Mouse (Mus musculus): ENCODE measurements around the gene Cdyl2.

Cdyl2 gene

DNA sequence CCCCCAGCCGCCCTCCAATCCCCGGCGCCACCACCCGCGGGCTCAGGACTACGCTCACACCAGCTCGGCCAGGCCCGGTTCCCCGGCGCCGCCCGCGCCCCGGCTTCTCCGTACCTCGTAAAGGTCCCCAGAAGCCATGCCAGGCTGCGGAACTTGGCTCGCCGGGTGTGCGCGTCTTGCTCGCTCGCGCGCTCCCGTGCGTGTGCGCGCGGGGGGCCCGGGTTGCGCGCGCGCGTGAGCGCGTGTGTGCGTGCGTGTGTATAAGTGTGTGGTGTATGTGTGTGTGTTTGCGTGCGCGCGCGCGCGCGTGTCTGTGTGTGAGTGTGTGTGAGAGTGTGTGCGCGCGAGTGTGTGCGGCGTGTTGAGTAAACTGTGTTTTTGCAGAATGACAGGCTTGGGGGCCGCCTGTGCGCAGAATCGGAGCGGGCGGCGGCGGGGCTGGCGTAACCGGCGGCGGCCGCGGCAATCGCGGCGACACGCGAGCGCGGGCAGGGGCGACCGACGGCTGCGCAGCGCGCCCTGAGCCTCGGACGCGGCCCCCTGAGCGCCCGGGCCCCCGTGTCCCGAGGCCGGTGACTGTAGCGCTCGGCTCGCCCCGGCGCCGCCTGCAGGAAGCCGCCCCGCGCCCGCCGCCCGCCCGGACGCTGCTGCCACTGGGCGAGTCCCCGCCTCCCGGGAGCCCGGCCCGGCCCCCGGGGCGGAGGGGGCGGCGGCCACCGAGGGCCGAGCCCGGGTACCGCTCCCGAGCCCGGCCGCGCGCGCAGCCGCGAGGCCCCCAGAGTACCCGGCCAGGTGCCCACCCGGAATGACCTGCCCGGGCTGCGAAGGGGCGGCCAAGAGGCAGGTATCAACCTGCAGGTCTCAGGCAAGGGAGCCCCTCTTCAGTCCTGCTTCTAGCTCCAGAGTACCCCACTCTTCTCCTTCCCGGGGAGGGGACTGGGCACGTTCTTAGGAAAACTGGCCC is at the start of gene Cdyl2:
Cdyl2 (minus strand) TSS at position 308 of the 964 bp plus-strand sequence.
- peak; percentile 91 for DNase-seq

DNA sequence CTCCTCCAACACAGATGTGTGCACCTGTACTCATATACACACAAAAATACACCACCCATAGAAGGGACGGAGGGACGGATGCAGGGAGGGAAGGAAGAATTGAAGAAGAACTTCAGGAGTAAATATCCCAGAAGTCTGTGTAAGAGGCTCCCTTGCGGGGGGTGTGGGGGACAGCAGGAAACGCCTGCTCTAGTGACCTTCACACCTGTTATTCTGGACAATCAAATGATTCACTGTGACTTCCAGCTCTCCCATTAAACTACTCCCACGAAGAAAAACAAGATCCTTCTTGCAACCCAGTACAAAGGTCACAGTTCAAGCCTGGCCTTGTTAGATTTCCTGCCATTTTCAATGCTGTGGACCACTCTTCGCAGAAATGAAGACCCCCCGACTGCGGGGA is 47.8 kb upstream of the Cdyl2 start:
- DNase-seq, result no peak

DNA sequence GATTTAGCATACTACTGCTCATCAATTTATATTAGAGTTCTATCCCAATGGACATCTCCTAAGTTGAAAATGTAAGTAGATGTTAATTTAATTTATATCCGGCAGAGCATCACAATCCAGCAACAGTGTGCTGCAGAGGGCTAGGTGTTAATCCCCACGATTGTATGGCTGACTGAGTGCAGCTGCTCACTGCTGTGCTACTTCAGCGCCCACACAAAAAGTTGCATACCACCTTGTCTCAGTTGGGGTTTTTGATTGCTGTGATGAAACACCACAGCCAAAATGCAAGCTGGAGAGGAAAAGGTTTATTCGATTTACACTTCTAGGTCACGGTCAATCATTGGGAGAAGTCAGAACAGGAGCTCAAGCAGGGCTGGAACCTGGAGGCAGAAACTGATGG is 41.4 kb upstream of the Cdyl2 start:
- DNase-seq, result no peak

DNA sequence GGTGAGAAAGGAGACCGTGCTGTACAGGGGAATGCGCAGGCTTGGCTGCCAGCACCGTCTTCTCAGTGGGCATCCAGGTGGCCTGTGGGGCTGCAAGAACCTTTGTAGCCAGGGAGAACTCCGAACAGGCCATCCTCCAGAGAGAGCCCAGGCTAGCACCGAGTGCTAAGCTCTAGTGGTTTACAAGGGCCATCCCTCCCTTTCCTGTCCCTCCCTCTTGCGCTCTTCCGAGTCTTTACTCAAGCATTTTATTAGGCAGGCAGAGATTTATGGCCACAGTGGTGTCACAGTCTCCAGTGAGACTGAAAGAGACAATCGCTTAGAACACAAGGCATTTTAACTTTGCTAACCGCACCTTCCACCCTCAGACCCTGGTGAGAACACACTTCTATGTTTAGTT is 39.9 kb upstream of the Cdyl2 start:
- DNase-seq, result no peak

DNA sequence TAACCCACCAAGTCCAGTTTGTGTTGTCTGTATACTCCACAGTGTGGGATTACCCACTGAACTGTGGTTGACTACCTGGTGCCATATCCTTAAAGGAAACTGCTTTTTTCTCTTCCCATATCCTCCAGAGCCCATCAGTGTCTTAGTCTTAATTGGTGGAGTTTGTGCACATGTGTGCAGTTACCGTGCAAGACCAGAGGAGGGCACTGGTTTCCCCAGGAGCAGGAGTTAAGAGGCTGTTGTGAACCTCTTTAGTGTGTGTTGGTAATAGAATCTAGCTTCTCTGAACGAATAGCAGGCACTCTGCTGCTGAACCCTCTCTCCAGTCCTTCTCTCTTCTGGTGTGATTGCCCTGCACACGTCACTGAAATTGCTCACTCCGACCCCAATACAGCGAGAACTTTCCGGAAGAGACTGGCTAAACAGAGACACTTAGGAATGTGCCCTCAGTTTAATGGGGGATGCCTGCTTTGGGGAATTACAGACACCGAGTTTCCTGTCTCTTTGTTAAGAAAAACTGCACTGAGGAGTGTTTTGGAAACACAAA is 39.1 kb upstream of the Cdyl2 start:
- DNase-seq, result no peak

DNA sequence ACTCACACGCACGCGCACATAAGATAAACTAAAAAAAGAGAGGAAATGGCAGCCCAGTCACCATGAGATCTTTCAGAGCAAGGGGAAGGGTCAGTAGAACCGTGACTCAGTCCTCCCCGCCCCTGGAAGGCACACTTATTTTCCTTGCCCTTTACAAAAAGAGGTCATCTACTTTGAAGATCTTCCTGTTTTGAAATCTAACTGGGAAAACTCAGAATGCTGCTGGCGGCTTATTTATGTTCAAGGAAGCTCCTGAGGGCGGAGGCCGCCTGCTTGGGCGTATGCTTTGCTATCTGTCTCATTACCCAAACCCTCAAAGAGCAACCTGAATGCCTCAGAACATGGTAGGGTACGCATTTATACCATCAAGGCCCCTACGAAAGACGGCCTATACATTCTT is 38.0 kb upstream of the Cdyl2 start:
- no peak for DNase-seq

DNA sequence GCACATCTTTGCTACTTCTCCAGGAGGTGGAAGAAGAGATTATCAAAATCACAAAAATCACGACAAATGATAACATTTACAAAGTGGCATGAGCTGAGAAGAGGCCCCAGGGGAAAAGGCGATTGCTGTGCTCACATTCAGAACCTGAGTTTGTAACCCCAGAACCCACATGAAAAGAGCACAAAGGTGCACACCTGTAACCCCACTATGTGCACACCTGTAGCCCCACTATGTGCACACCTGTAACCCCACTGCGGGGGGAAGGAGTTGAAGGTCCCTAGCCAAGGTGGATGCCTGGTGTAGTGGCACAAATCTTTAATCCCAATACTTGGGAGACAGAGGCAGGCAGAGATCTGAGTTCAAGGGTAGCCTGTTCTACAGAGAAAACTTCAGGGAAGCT is 23.4 kb upstream of the Cdyl2 start:
- DNase-seq, result peak; percentile 22

DNA sequence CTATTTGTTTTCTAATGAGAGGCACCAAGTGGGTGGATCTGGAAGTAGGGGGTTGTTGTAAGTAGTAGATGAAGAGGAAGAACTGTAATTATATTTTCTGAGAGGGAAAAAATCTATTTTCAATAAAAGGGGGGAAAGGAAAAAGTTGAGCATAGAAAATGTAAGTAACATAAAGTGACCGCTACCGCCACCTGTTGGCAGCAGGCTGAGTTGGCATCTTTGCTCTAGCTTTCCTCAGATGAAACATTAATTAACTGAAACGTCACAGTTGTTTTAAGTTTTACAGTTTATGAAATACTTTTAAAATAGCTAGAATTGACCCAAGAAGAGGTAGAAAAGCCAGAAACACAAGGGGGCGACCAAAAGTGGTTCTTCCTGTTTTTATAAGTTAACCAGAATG is 22.8 kb upstream of the Cdyl2 start:
- peak; percentile 74 for DNase-seq

DNA sequence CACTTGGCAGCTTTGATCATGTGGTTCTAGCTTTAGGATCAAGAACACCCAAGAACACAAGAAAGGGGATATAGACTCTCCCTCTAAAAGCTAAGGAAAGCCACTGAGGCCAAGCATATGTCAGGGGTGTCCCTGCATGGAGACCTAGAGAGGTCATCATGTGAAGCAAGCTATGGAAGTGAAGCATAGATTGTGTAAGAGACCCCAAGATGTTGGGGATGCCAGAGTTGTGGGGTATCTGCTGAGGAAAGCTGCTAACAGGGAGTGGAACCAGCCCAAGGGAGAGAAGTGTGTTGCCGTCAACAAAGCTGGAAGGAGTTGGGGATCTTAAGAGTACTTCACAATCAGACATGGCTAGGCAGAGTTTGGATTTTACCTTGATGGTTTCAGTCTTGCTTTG is 7.9 kb upstream of the Cdyl2 start:
- no peak for DNase-seq

DNA sequence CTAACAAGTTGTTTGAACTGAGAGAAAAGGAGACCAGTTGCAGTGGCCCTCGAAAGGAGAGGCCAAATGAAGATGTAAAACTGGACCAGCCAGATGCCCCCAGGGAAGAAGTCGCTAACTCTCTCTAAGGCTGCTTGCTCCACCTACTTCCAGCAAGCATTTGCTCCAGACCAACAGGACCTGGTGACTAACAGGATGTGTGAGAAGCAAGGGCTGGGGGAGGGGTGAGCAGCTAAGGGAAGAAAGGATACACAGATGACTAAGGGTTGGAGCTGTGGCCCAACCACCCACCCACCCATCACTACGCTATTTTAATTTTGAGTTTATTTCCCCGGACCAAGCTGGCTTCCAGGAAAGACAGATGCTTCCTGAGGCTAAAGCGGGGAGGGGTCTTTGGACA is 2.5 kb upstream of the Cdyl2 start:
- no peak for DNase-seq

DNA sequence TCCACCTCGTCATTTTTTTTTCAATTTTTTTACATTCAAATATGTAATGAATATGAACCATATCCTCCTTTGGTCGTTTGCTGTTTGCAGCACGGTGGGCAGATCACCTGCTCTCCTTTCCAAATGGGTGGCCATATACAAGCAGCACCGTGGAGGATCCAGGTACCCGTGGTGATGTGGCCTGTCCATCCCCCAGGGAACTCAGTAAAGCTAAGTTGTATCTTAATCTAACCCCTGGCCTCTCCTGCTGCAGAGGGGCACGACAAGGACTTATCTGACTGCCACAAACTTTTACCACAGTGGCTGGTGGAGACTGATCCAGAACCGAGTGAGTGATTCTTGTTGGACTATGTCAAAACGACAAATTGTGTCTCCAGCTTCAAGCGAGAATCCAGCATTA is 1.4 kb upstream of the Cdyl2 start:
- DNase-seq, result peak; percentile 17

DNA sequence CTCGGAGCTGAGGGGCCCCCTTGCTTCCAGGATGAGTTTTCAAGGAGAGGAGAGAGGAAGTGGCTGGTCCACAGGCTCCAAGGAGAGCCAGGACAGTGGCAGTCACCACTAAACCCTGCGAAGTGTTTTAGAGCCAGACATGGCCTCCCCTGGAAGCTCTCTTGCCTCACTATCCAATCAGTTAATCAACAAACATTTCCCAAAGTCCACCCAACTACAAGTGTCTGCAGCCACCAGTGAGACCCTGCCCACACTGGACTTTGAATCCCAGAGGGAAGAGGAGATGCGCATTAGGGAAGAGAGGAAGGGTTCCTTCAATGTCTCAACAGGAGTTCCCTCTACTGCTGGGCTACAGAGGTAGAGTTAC is 840 bp upstream of the Cdyl2 start:
- DNase-seq, result no peak

DNA sequence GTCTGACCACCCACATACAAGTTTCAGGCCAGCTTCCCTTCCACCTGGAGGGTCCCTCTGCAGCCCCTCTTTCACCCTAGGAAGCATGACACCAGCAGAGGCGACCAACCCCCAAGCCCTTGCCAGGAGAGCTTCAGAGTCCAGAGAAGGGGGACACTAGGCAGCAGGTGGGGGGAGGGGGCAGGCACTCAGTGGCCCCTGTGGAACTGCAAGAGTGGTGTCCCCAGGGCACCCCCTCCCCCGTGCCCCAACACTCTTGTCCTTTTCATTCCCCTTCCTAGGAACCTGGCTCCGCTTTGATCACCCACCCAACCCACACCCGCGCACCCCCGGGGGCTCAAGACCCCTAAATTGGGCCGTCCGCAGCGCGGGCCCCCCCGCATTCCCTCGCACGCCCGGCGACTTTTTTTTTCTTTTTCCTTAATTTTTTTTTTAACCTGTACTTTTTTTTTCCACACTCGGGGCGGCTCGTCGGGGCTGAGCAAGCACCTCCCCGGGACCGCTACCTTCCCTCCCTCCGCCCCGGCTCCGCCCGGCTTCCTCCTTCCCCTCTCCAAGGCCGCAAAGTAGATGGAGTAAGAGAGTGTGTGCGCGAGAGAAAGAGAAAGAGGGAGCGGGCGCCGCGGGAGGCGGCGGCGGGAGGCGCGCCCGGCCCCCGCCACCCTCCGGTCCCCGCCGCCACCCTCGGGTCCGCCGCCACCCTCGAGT is 661 bp downstream of the Cdyl2 start:
- no peak for DNase-seq

DNA sequence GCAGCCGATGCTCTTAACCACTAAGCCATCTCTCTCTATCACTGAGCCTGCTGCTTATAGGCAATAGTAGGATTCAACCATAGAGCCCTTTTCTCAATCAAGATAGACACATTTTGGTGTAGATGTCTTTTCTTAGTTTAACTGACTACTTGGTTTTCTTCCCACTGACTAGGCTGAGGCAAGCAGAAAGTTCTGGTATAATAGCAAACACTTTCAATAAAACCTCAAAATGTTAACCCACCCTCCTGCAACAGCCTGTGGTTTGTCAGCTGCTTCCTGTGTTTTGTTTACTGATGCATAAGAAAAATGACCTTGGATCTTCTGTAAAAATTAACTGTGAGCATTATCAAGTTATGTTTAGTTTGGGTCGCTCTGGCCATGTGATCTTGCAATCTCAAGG is 11.3 kb downstream of the Cdyl2 start:
- no peak for DNase-seq

DNA sequence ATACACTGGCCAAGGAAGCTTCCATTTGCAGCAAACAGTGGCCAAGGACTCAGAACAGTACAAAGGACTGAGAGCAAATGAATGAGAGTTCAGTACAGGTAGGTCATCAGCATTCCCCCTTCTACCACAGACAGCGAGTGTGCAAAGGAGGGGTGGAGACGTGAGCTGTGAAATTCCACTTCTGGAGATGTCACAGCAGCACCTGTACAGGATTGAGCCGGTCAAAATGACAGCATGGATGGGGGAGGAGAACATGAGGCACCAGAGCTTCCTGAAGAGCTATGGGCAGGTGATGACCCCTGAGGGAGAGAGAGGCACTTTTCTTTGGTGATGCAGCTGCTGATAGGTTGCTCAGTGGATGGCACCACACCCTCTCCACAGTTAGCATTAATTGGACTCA is 25.3 kb downstream of the Cdyl2 start:
- DNase-seq, result no peak

DNA sequence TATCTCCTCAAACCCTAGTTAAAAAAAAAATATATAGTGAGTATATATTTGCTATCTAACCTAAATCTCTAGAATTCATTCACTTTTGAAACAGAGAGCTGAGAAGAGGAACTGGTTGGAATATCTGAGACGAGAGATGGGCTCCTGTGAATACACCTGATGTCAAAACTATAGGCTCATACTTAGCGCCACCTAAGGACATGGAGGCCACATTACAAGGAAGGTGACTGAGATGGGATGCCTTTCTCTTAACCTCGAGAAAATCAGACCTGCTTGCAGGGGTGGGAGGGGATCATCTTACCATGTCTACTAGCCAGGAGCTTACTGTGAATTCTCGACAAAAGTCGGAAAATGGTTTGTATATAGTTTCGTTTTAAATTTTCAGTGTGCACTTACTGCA is 30.3 kb downstream of the Cdyl2 start:
- DNase-seq, result no peak

DNA sequence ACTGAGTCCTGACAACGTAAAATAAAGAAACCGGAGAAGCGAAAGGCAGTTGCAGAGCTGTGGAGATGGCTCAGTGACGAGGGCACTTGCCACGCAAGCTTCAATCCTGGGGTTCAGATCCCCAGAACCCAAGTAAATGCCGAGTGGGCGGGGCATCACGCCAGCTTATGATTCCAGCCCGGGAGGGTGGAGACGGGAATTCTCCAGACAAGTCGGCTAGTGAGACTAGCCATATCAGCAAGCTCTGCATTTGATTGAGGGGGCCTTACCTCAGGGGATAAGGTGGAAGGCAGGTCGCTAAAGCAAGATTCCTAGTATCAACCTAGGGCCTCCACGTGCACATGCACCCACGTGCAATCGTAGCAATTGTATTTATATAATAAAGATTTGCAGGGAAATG is 39.9 kb downstream of the Cdyl2 start:
- DNase-seq, result no peak

DNA sequence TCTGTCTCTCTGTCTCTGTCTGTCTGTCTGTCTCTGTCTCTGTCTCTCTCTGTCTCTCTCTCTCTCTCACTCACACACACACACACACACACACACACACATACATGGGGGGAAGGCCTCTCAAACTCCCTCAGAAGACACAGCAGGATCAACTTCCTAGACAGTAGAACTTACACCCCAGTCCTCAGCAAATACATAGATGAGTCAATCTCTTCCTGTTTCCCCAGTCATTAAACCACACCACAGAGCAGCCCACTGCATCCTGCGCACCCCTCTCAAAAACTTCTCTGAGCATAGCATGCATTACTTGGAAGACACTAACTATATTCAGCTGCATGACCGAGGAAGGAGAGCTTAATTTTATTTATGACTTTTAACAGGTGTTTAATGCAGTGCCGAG is 43.0 kb downstream of the Cdyl2 start:
- DNase-seq, result no peak

DNA sequence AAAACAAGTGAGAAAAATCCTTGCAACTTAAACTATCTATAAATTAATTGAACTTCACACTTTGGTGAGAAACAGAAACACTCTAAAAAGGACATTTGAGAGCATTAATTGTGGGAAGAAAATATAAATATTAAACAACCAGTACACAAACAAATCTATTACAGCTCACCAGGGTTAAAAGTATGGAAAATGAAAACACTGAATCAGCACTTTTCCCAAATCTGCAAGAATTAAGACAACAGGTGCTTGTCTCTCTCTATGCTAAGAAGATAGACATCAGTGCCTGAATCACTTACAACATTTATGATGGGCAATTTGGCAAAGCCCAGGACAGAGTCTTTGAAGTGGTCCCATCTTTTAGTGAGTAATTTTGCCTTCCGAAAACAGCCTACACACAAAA is 56.6 kb downstream of the Cdyl2 start:
- DNase-seq, result no peak

DNA sequence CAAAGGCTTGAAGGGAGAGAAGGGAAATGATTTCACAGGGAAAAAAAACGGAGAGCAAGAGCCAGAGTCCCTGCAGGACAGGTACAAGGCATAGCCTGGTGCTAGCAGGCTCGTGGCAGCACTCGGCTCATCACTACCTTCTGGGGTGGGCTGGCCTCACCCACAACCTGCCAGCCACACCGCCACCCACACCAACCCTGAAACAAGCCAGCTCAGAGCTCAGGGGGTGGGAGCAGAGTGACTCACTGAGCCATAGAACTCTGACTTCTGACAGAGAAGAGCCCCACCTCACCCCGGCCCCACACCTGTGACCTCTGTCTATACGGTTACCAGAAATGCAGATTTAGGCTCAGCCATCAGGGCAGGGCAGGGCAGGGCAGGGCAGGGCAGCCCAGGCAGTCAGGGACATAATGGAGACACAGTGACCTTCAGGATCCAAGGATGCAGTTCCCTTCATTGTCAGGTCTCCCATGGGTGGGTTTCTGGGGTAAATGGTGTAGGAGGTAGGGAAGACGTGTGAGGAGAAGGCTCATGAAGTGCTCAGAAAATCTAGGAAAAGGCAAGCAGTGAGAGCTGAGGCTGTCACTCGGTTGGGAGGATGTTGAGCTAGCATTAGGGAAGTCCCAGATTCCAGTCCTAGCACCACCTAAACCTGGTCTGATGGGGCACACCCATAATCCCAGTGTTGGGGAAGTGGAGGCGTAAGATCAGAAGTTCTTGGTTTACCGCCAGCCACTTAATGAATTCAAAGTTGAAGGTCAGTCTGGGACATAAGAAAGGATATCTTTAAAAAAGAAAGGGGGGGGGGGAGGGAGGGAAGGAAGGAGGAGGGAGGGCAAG is 58.6 kb downstream of the Cdyl2 start:
- no peak for DNase-seq

DNA sequence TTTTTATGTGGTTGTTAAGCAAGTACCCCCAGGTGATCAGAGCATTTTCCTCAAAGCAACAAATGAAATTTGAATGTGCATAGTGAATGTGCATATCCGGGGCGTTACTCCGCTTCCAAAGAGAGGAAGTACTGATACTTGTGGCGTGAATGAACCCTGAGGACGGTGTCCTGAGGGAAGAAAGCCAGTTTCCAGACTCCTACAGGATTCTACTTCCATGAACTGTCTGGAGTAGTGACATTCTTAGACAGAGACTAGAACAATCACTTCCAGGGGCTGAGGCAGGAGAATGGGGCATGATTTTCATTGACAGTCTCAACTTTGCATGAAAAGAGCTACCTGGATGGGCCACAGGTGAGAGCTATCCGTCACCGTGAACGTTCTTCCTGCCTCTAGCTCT is 59.3 kb downstream of the Cdyl2 start:
- no peak for DNase-seq

DNA sequence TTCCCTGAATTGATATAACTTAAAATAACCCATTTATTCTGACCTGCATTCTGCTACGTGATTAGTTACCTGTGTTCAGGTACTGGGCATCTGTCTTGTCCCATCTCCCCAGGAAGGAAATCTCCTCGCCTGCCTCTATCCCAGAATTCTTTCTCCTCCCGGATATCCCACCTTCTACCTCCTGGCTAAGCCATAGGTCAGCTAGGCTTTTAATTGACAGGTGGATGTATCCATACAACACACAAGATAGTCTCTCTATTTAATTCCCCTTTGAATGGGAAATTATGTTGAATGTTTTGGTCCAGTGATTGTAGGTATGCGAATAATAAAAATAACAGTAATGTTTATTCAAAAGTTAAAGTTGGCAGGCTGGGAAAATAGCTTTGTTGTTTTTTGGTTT is 59.7 kb downstream of the Cdyl2 start:
- DNase-seq, result no peak

DNA sequence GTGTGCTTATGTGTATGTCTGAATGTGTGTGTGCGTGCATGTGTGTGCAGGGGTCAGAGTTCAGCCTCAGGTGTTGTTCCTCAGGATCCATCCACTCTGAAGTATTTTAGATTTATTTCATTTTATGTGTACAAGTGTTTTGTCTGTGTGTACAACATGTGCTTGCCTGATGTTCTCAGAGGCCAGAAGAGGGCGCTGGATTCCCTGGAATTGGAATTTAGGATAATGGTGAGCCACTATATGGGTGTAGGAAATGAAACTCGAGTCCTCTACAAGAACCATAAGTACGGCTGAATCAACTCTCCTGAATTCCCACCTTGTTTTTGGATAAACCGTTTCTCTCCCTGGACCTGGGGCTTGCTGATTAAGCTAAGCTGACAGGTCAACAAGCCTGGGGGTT is 61.2 kb downstream of the Cdyl2 start:
- DNase-seq, result no peak
